Mouse (Mus musculus): ENCODE measurements around the gene Rbm33. TPM values are rescaled to one million over a fixed set of nuclear protein-coding genes. Genes with fewer than 3 reads are reported as not detected.

Gene Rbm33
- polyA plus RNA-seq, 1 experiment from 2014 or later = 11.3 TPM

- WGBS = under 1% methylated on average over 91 of the region's 95 CpGs
- Histone ChIP-seq H3K9ac (no peak overlapping the region), H3K27me3 (peaks cover 87% of the 10 kb centered on the region), H3K36me3 (no peaks in the 10 kb centered on the region), H3K4me3 (peak overlapping the region; percentile 42), H3K4me2 (peak overlapping the region; percentile 70), H3K9me3 (no peaks in the 10 kb centered on the region), H3K27ac (no peak overlapping the region), H3K4me1 (peaks cover 31% of the 10 kb centered on the region)
- no peak for ATAC-seq (ENCODE audit: insufficient number of reproducible peaks, low FRiP score, low TSS enrichment, low read depth)
Observed at GRCm38 (mm10) chr5:28457921-28458641, 141.2 kb downstream of the Rbm33 start.

- H3K4me2 ChIP-seq = peak overlapping the region; percentile 70
- H3K27me3 ChIP-seq = peaks cover 92% of the 10 kb centered on the region
- H3K4me3 ChIP-seq = peak overlapping the region; percentile 42
- WGBS = 1% methylated on average over 27 of the region's 27 CpGs
- H3K9me3 ChIP-seq = no peaks in the 10 kb centered on the region
- peaks cover 31% of the 10 kb centered on the region for H3K4me1 ChIP-seq
- H3K27ac ChIP-seq = no peak overlapping the region
- ATAC-seq (ENCODE audit: insufficient number of reproducible peaks, low FRiP score, low TSS enrichment, low read depth) = no peak
- no peaks in the 10 kb centered on the region for H3K36me3 ChIP-seq
- H3K9ac ChIP-seq = no peak overlapping the region
Observed at GRCm38 (mm10) chr5:28458821-28459240, 141.9 kb downstream of the Rbm33 start.

GRCm38 (mm10) chr5:28459456-28460225, 142.7 kb downstream of the Rbm33 start:
- WGBS = 1% methylated on average over 41 of the region's 41 CpGs
- peaks cover 92% of the 10 kb centered on the region for H3K27me3 ChIP-seq
- H3K9me3 ChIP-seq = no peaks in the 10 kb centered on the region
- no peak for ATAC-seq (ENCODE audit: insufficient number of reproducible peaks, low FRiP score, low TSS enrichment, low read depth)
- H3K4me3 ChIP-seq = peak overlapping the region; percentile 42
- H3K4me1 ChIP-seq = peaks cover 39% of the 10 kb centered on the region
- H3K4me2 ChIP-seq = 0 out of 2 replicates have a peak overlapping the region, but pooled peaks have one; percentile 70
- H3K36me3 ChIP-seq = no peaks in the 10 kb centered on the region
- no peak overlapping the region for H3K9ac ChIP-seq
- H3K27ac ChIP-seq = no peak overlapping the region

GRCm38 (mm10) chr5:28460556-28461350, 143.8 kb downstream of the Rbm33 start:
- Histone ChIP-seq H3K4me1 (peaks cover 50% of the 10 kb centered on the region), H3K27me3 (peaks cover 97% of the 10 kb centered on the region), H3K36me3 (no peaks in the 10 kb centered on the region), H3K9me3 (no peaks in the 10 kb centered on the region), H3K4me2 (no peak overlapping the region), H3K9ac (no peak overlapping the region), H3K4me3 (no peak overlapping the region), H3K27ac (no peak overlapping the region)
- ATAC-seq (ENCODE audit: insufficient number of reproducible peaks, low FRiP score, low TSS enrichment, low read depth) = no peak
- WGBS = under 1% methylated on average over 17 of the region's 17 CpGs

GRCm38 (mm10) chr5:28461376-28461775, 144.5 kb downstream of the Rbm33 start:
- Histone ChIP-seq H3K9me3 (no peaks in the 10 kb centered on the region), H3K27ac (no peak overlapping the region), H3K4me2 (no peak overlapping the region), H3K36me3 (no peaks in the 10 kb centered on the region), H3K27me3 (peaks cover 97% of the 10 kb centered on the region), H3K4me3 (no peak overlapping the region), H3K4me1 (peaks cover 53% of the 10 kb centered on the region), H3K9ac (no peak overlapping the region)
- ATAC-seq (ENCODE audit: insufficient number of reproducible peaks, low FRiP score, low TSS enrichment, low read depth) = no peak
- WGBS = 13% methylated on average over 11 of the region's 11 CpGs

- 3% methylated on average over 33 of the region's 33 CpGs for WGBS
- Histone ChIP-seq H3K9ac (no peak overlapping the region), H3K4me1 (peaks cover 53% of the 10 kb centered on the region), H3K4me3 (no peak overlapping the region), H3K27ac (no peak overlapping the region), H3K9me3 (no peaks in the 10 kb centered on the region), H3K4me2 (no peak overlapping the region), H3K36me3 (no peaks in the 10 kb centered on the region), H3K27me3 (peaks cover 99% of the 10 kb centered on the region)
- no peak for ATAC-seq (ENCODE audit: insufficient number of reproducible peaks, low FRiP score, low TSS enrichment, low read depth)
Observed at GRCm38 (mm10) chr5:28462741-28463590, 146.0 kb downstream of the Rbm33 start.

GRCm38 (mm10) chr5:28463656-28464055, 146.7 kb downstream of the Rbm33 start:
- 4% methylated on average over 10 of the region's 10 CpGs for WGBS
- peaks cover 47% of the 10 kb centered on the region for H3K4me1 ChIP-seq
- H3K27me3 ChIP-seq = peaks cover 99% of the 10 kb centered on the region
- H3K4me3 ChIP-seq = peak overlapping the region; percentile 42; the same call in 1 of the 2 replicates
- H3K9me3 ChIP-seq = no peaks in the 10 kb centered on the region
- ATAC-seq (ENCODE audit: insufficient number of reproducible peaks, low FRiP score, low TSS enrichment, low read depth) = no peak
- no peak overlapping the region for H3K9ac ChIP-seq
- H3K4me2 ChIP-seq = no peak overlapping the region
- H3K27ac ChIP-seq = no peak overlapping the region
- H3K36me3 ChIP-seq = no peaks in the 10 kb centered on the region

- Histone ChIP-seq H3K9me3 (no peaks in the 10 kb centered on the region), H3K9ac (no peak overlapping the region), H3K27me3 (peaks cover 99% of the 10 kb centered on the region), H3K4me1 (peaks cover 38% of the 10 kb centered on the region), H3K27ac (no peak overlapping the region), H3K4me3 (peak overlapping the region; percentile 42), H3K36me3 (no peaks in the 10 kb centered on the region), H3K4me2 (peak overlapping the region; percentile 82)
- ATAC-seq (ENCODE audit: insufficient number of reproducible peaks, low FRiP score, low TSS enrichment, low read depth) = no peak; the same call in 1 of the 2 replicates
- WGBS = 1% methylated on average over 75 of the region's 76 CpGs
Observed at GRCm38 (mm10) chr5:28464361-28465098, 147.6 kb downstream of the Rbm33 start.

- H3K27ac ChIP-seq = no peak overlapping the region
Observed at GRCm38 (mm10) chr5:28465099-28465406, 148.1 kb downstream of the Rbm33 start.

GRCm38 (mm10) chr5:28465526-28465925, 148.6 kb downstream of the Rbm33 start:
- under 1% methylated on average over 18 of the region's 18 CpGs for WGBS
- ATAC-seq (ENCODE audit: insufficient number of reproducible peaks, low FRiP score, low TSS enrichment, low read depth) = no peak

More at GRCm38 (mm10) chr5:28465099-28465406, 148.1 kb downstream of the Rbm33 start:
- under 1% methylated on average over 29 of the region's 29 CpGs for WGBS
- H3K27me3 ChIP-seq = peaks cover 99% of the 10 kb centered on the region
- no peaks in the 10 kb centered on the region for H3K36me3 ChIP-seq
- peak overlapping the region; percentile 82 for H3K4me2 ChIP-seq
- no peak for ATAC-seq (ENCODE audit: insufficient number of reproducible peaks, low FRiP score, low TSS enrichment, low read depth)
- H3K9me3 ChIP-seq = no peaks in the 10 kb centered on the region
- no peak overlapping the region for H3K9ac ChIP-seq
- H3K4me1 ChIP-seq = peaks cover 34% of the 10 kb centered on the region
- H3K4me3 ChIP-seq = peak overlapping the region; percentile 42

More at GRCm38 (mm10) chr5:28465526-28465925, 148.6 kb downstream of the Rbm33 start:
- H3K27me3 ChIP-seq = peaks cover 99% of the 10 kb centered on the region
- H3K4me1 ChIP-seq = peaks cover 31% of the 10 kb centered on the region
- H3K4me2 ChIP-seq = peak overlapping the region; percentile 82
- H3K9me3 ChIP-seq = no peaks in the 10 kb centered on the region
- no peak overlapping the region for H3K9ac ChIP-seq
- H3K36me3 ChIP-seq = no peaks in the 10 kb centered on the region
- peak overlapping the region; percentile 42 for H3K4me3 ChIP-seq
- H3K27ac ChIP-seq = no peak overlapping the region
